Mouse (Mus musculus) ovary, postnatal 10 days (tissue): Measurements from ENCODE around the gene 4933400A11Rik.

ENCODE experiments used
- DNase-seq: peaks from one replicate; pipeline ENCODE4 v3.0.0; 2022; ENCODE audit warnings: low spot score

The 4933400A11Rik gene

GRCm38 (mm10) chrX:169779535-169779934 is at the start of gene 4933400A11Rik:
Gene 4933400A11Rik (minus strand): TSS chrX:169779635.
- no peak for DNase-seq

GRCm38 (mm10) chrX:169828136-169828535 is 48.7 kb upstream of the 4933400A11Rik start:
- DNase-seq: no peak

- DNase-seq: no peak
Observed at GRCm38 (mm10) chrX:169827720-169828119, 48.3 kb upstream of the 4933400A11Rik start.

- no peak for DNase-seq
Observed at GRCm38 (mm10) chrX:169826947-169827346, 47.5 kb upstream of the 4933400A11Rik start.

- no peak for DNase-seq
Observed at GRCm38 (mm10) chrX:169813673-169814072, 34.2 kb upstream of the 4933400A11Rik start.

GRCm38 (mm10) chrX:169811783-169812182 is 32.3 kb upstream of the 4933400A11Rik start:
- DNase-seq: no peak

- no peak for DNase-seq
Observed at GRCm38 (mm10) chrX:169811318-169811717, 31.9 kb upstream of the 4933400A11Rik start.

- no peak for DNase-seq
Observed at GRCm38 (mm10) chrX:169807744-169808143, 28.3 kb upstream of the 4933400A11Rik start.

GRCm38 (mm10) chrX:169805791-169806190 is 26.4 kb upstream of the 4933400A11Rik start:
- DNase-seq: no peak

- DNase-seq: no peak
Observed at GRCm38 (mm10) chrX:169800238-169800637, 20.8 kb upstream of the 4933400A11Rik start.

- no peak for DNase-seq
Observed at GRCm38 (mm10) chrX:169798987-169799680, 19.7 kb upstream of the 4933400A11Rik start.

- DNase-seq: no peak
Observed at GRCm38 (mm10) chrX:169797148-169797547, 17.7 kb upstream of the 4933400A11Rik start.

GRCm38 (mm10) chrX:169794831-169795311 is 15.4 kb upstream of the 4933400A11Rik start:
- DNase-seq: no peak

- DNase-seq: no peak
Observed at GRCm38 (mm10) chrX:169794421-169794820, 15.0 kb upstream of the 4933400A11Rik start.

- no peak for DNase-seq
Observed at GRCm38 (mm10) chrX:169792879-169793278, 13.4 kb upstream of the 4933400A11Rik start.

GRCm38 (mm10) chrX:169789702-169790101 is 10.3 kb upstream of the 4933400A11Rik start:
- no peak for DNase-seq

- no peak for DNase-seq
Observed at GRCm38 (mm10) chrX:169758001-169758400, 21.4 kb downstream of the 4933400A11Rik start.

GRCm38 (mm10) chrX:169735387-169735969 is 44.0 kb downstream of the 4933400A11Rik start:
- no peak for DNase-seq
